Comparison of ENCODE assay signal across 12 mouse cellular contexts in genomic region chr15:79162822-79163221, GRCm38 (mm10). TPM values are rescaled to one million over a fixed set of nuclear protein-coding genes. Genes with fewer than 3 reads are reported as not detected.
DNase-seq lines count a peak whose midpoint lies in the region; ATAC-seq and TF ChIP-seq lines count a peak whose summit lies in the region.
"Had no signal": no experiment of that assay in that cellular context is flagged by ENCODE, and none has a peak within 500 bp of the region (broad histone marks: within the 10 kb centered on the region; RNA-seq: fewer than 3 reads in every experiment).

No protein-coding gene starts in this region.

- intact Hi-C loops in gastrocnemius, adult 2 months (cut with DNase I), result no loop called here
- intact Hi-C loops in gastrocnemius, postnatal 36 days (cut with DNase I), result no loop called here

- TF ChIP-seq CTCF in gastrocnemius, adult 2 months (IDR thresholded peaks at IDR 0.05), result peak; percentile 25; the same call in 1 of the 2 replicates

- H3K9ac ChIP-seq in midbrain, embryonic 14.5 days (replicated peaks; ENCODE audit: low read length), result no peak overlapping the region
- no peak overlapping the region for H3K9ac ChIP-seq in hindbrain, embryonic 16.5 days (ENCODE audit: low read depth, low read length)
- no peak overlapping the region for H3K9ac ChIP-seq in stomach, embryonic 15.5 days
- H3K9ac ChIP-seq: forebrain, embryonic 15.5 days had no signal

- no peaks in the 10 kb centered on the region for H3K36me3 ChIP-seq in midbrain, embryonic 10.5 days
- no peaks in the 10 kb centered on the region for H3K36me3 ChIP-seq in midbrain, embryonic 14.5 days (ENCODE audit: control insufficient read depth, insufficient read depth, low read length)
- no peaks in the 10 kb centered on the region for H3K36me3 ChIP-seq in hindbrain, embryonic 16.5 days (ENCODE audit: control insufficient read depth, insufficient read depth, low read length)
- H3K36me3 ChIP-seq in stomach, embryonic 15.5 days, result no peaks in the 10 kb centered on the region
- H3K36me3 ChIP-seq: forebrain, embryonic 15.5 days had no signal

- peak overlapping the region; percentile 51 for H3K4me3 ChIP-seq in gastrocnemius, adult 2 months
- H3K4me3 ChIP-seq in midbrain, embryonic 10.5 days, result peak overlapping the region; percentile 36; the same call in 1 of the 2 replicates
- H3K4me3 ChIP-seq in midbrain, embryonic 14.5 days (replicated peaks; ENCODE audit: low read depth, low read length), result no peak overlapping the region
- peak overlapping the region; percentile 12; the same call in 1 of the 2 replicates for H3K4me3 ChIP-seq in hindbrain, embryonic 16.5 days (ENCODE audit: low read length)
- H3K4me3 ChIP-seq in stomach, embryonic 15.5 days (replicated peaks), result peak overlapping the region; percentile 29; the same call in 1 of the 2 replicates

- peak; percentile 26 for DNase-seq in gastrocnemius, adult 2 months
- DNase-seq in gastrocnemius, postnatal 36 days, result no peak
- no peak for DNase-seq in midbrain, embryonic 10.5 days (ENCODE audit: low spot score)
- no peak for DNase-seq in midbrain, embryonic 14.5 days
- DNase-seq in frontal cortex, postnatal 25 days (ENCODE audit: low spot score in 2 of 2), result no peak
- DNase-seq in left cerebral cortex, adult 18-20 months (ENCODE audit: low spot score in 2 of 2), result no peak
- DNase-seq: cerebellum, adult 11-12 months; kidney, adult 11 months had no signal

- ATAC-seq in midbrain, embryonic 14.5 days (ENCODE audit: low FRiP score, low TSS enrichment), result no peak
- ATAC-seq in hindbrain, embryonic 16.5 days, result no peak
- no peak for ATAC-seq in stomach, embryonic 15.5 days (ENCODE audit: insufficient read depth, low FRiP score, low read depth)
- ATAC-seq: activated CD4-positive, CD25-positive, alpha-beta regulatory T cell, adult 4 months; forebrain, embryonic 15.5 days had no signal

- peak overlapping the region; percentile 16; the same call in 1 of the 2 replicates for H3K27ac ChIP-seq in gastrocnemius, adult 2 months
- H3K27ac ChIP-seq in midbrain, embryonic 10.5 days (replicated peaks), result no peak overlapping the region
- H3K27ac ChIP-seq in midbrain, embryonic 14.5 days (replicated peaks; ENCODE audit: low read depth, low read length), result no peak overlapping the region
- H3K27ac ChIP-seq in hindbrain, embryonic 16.5 days (ENCODE audit: low read depth, low read length), result no peak overlapping the region
- no peak overlapping the region for H3K27ac ChIP-seq in stomach, embryonic 15.5 days
- H3K27ac ChIP-seq: forebrain, embryonic 15.5 days had no signal

- WGBS in midbrain, embryonic 10.5 days, result 47% methylated on average over 14 of the region's 14 CpGs
- 53% methylated on average over 14 of the region's 14 CpGs for WGBS in midbrain, embryonic 14.5 days
- 43% methylated on average over 14 of the region's 14 CpGs for WGBS in hindbrain, embryonic 16.5 days
- 37% methylated on average over 14 of the region's 14 CpGs for WGBS in stomach, embryonic 15.5 days

- H3K4me2 ChIP-seq in midbrain, embryonic 14.5 days (ENCODE audit: low read length), result no peak overlapping the region
- H3K4me2 ChIP-seq in hindbrain, embryonic 16.5 days (ENCODE audit: low read length), result no peak overlapping the region
- 0 out of 2 replicates have a peak overlapping the region, but pooled peaks have one; percentile 42 for H3K4me2 ChIP-seq in stomach, embryonic 15.5 days
- H3K4me2 ChIP-seq: forebrain, embryonic 15.5 days had no signal

- H3K27me3 ChIP-seq in midbrain, embryonic 10.5 days (ENCODE audit: low read depth, poor library complexity, severe bottlenecking), result peaks cover 94% of the 10 kb centered on the region
- H3K27me3 ChIP-seq in midbrain, embryonic 14.5 days (ENCODE audit: control insufficient read depth, insufficient read depth, low read length), result peaks cover 36% of the 10 kb centered on the region
- peaks cover 31% of the 10 kb centered on the region for H3K27me3 ChIP-seq in hindbrain, embryonic 16.5 days (replicated peaks; ENCODE audit: control insufficient read depth, insufficient read depth, low read length)
- H3K27me3 ChIP-seq in stomach, embryonic 15.5 days (replicated peaks), result peaks cover 66% of the 10 kb centered on the region

- no peaks in the 10 kb centered on the region for H3K9me3 ChIP-seq in midbrain, embryonic 10.5 days (replicated peaks)
- H3K9me3 ChIP-seq in midbrain, embryonic 14.5 days (ENCODE audit: control insufficient read depth, low read length), result no peaks in the 10 kb centered on the region
- no peaks in the 10 kb centered on the region for H3K9me3 ChIP-seq in hindbrain, embryonic 16.5 days (ENCODE audit: control insufficient read depth, low read length)
- H3K9me3 ChIP-seq in stomach, embryonic 15.5 days, result no peaks in the 10 kb centered on the region
- H3K9me3 ChIP-seq: forebrain, embryonic 15.5 days had no signal

- peaks cover 47% of the 10 kb centered on the region for H3K4me1 ChIP-seq in midbrain, embryonic 10.5 days
- 0 out of 2 replicates have a peak, but pooled peaks cover 6% of the 10 kb centered on the region for H3K4me1 ChIP-seq in midbrain, embryonic 14.5 days (ENCODE audit: control insufficient read depth, insufficient read depth, low read length)
- no peaks in the 10 kb centered on the region for H3K4me1 ChIP-seq in hindbrain, embryonic 16.5 days (ENCODE audit: control insufficient read depth, insufficient read depth, low read depth, low read length)
- peaks cover 7% of the 10 kb centered on the region; the same call in 1 of the 2 replicates for H3K4me1 ChIP-seq in stomach, embryonic 15.5 days
- H3K4me1 ChIP-seq: forebrain, embryonic 15.5 days had no signal

RNA-seq across cellular contexts. Expression of gene Sox10, which starts 2.2 kb away (rescaled TPM):
- total RNA-seq in gastrocnemius, adult 2 months (2021), result under 1 TPM; 0.71 to 0.81 TPM
- 1 to 10 TPM in 1 of 2 experiments, under 1 TPM in 1; 0.97 to 1.8 TPM for total RNA-seq in gastrocnemius, postnatal 36 days (2021)
- polyA plus RNA-seq in midbrain, embryonic 10.5 days (2016; fragmentation: Nextera tagmentation; extraction: Ambion mirVana), result 0.61 and 2.5 TPM in 2 replicates
- polyA plus RNA-seq in midbrain, embryonic 14.5 days (2014; fragmentation: Nextera tagmentation; extraction: Ambion mirVana), result 1.5 and 2.3 TPM in 2 replicates
- 9.0 and 9.5 TPM in 2 replicates for polyA plus RNA-seq in hindbrain, embryonic 16.5 days (2015; fragmentation: Nextera tagmentation; extraction: Ambion mirVana)
- 9.1 and 9.7 TPM in 2 replicates for polyA plus RNA-seq in stomach, embryonic 15.5 days (2015; fragmentation: Nextera tagmentation; extraction: Ambion mirVana)
- total RNA-seq in left cerebral cortex, adult 18-20 months (2021), result 10 to 100 TPM; 19.6 to 26.1 TPM
- polyA plus RNA-seq: activated CD4-positive, CD25-positive, alpha-beta regulatory T cell, adult 4 months had no signal

RNA-seq across cellular contexts. Expression of gene 1700088E04Rik, which starts 21.8 kb away (rescaled TPM):
- 1 to 10 TPM; 1.1 to 1.2 TPM for total RNA-seq in gastrocnemius, adult 2 months (2021)
- total RNA-seq in gastrocnemius, postnatal 36 days (2021), result 1 to 10 TPM in 1 of 2 experiments, under 1 TPM in 1; 0.66 to 1.2 TPM
- polyA plus RNA-seq in midbrain, embryonic 10.5 days (2016; fragmentation: Nextera tagmentation; extraction: Ambion mirVana), result 7.8 and 10.0 TPM in 2 replicates
- polyA plus RNA-seq in midbrain, embryonic 14.5 days (2014; fragmentation: Nextera tagmentation; extraction: Ambion mirVana), result 14.0 and 17.3 TPM in 2 replicates
- 18.0 and 20.2 TPM in 2 replicates for polyA plus RNA-seq in hindbrain, embryonic 16.5 days (2015; fragmentation: Nextera tagmentation; extraction: Ambion mirVana)
- 6.7 and 6.9 TPM in 2 replicates for polyA plus RNA-seq in stomach, embryonic 15.5 days (2015; fragmentation: Nextera tagmentation; extraction: Ambion mirVana)
- 10 to 100 TPM in 1 of 2 experiments, 1 to 10 TPM in 1; 7.3 to 10.8 TPM for total RNA-seq in left cerebral cortex, adult 18-20 months (2021)

RNA-seq across cellular contexts. Expression of gene Polr2f, which starts 22.0 kb away (rescaled TPM):
- 10 to 100 TPM; 61.0 to 87.7 TPM for total RNA-seq in gastrocnemius, adult 2 months (2021)
- 10 to 100 TPM; 65.9 to 67.1 TPM for total RNA-seq in gastrocnemius, postnatal 36 days (2021)
- polyA plus RNA-seq in midbrain, embryonic 10.5 days (2016; fragmentation: Nextera tagmentation; extraction: Ambion mirVana), result 344 and 395 TPM in 2 replicates
- polyA plus RNA-seq in midbrain, embryonic 14.5 days (2014; fragmentation: Nextera tagmentation; extraction: Ambion mirVana), result 287 and 355 TPM in 2 replicates
- 258 and 285 TPM in 2 replicates for polyA plus RNA-seq in hindbrain, embryonic 16.5 days (2015; fragmentation: Nextera tagmentation; extraction: Ambion mirVana)
- polyA plus RNA-seq in stomach, embryonic 15.5 days (2015; fragmentation: Nextera tagmentation; extraction: Ambion mirVana), result 308 and 336 TPM in 2 replicates
- total RNA-seq in left cerebral cortex, adult 18-20 months (2021), result 100 to 1,000 TPM; 102 to 111 TPM

RNA-seq across cellular contexts. Expression of gene Micall1, which starts 54.1 kb away (rescaled TPM):
- total RNA-seq in gastrocnemius, adult 2 months (2021), result 10 to 100 TPM; 11.2 to 14.5 TPM
- 10 to 100 TPM; 11.8 to 13.5 TPM for total RNA-seq in gastrocnemius, postnatal 36 days (2021)
- 5.2 and 7.1 TPM in 2 replicates for polyA plus RNA-seq in midbrain, embryonic 10.5 days (2016; fragmentation: Nextera tagmentation; extraction: Ambion mirVana)
- polyA plus RNA-seq in midbrain, embryonic 14.5 days (2014; fragmentation: Nextera tagmentation; extraction: Ambion mirVana), result 11.8 and 11.9 TPM in 2 replicates
- polyA plus RNA-seq in hindbrain, embryonic 16.5 days (2015; fragmentation: Nextera tagmentation; extraction: Ambion mirVana), result 11.6 and 13.9 TPM in 2 replicates
- polyA plus RNA-seq in stomach, embryonic 15.5 days (2015; fragmentation: Nextera tagmentation; extraction: Ambion mirVana), result 11.5 and 11.9 TPM in 2 replicates
- total RNA-seq in left cerebral cortex, adult 18-20 months (2021), result 10 to 100 TPM; 22.2 to 26.8 TPM
